Mouse (Mus musculus) yolk sac, embryonic 10.5 days (tissue): ENCODE data around the gene Gm4177.
"Not testable (repeated sequence)": the region's sequence is repeated elsewhere in the genome, so short reads cannot be mapped to it uniquely, and the experiment has no call there.

Experiments
- DNase-seq: peaks from one replicate; pipeline ENCODE4 v3.0.0-alpha.2; 2017; ENCODE audit warnings: low spot score

Gene Gm4177

GRCm38 (mm10) chr7:21796628-21797027 is at the start of gene Gm4177:
TSS of gene Gm4177 (minus strand) at chr7:21796728.
- DNase-seq, result not testable (repeated sequence)

- DNase-seq, result not testable (repeated sequence)
Measured at GRCm38 (mm10) chr7:21844167-21844566, 47.6 kb upstream of the Gm4177 start, which contains the start of gene Gm5725. TSS of gene Gm5725 (minus strand) at chr7:21844267.

GRCm38 (mm10) chr7:21832051-21832450 is 35.5 kb upstream of the Gm4177 start, which contains the start of gene Vmn1r135:
TSS of gene Vmn1r135 (plus strand) at chr7:21832351.
- not testable (repeated sequence) for DNase-seq

GRCm38 (mm10) chr7:21761375-21761774 is 35.2 kb downstream of the Gm4177 start, which contains the start of gene Gm4175:
TSS of gene Gm4175 (minus strand) at chr7:21761475.
- not testable (repeated sequence) for DNase-seq
